Mouse (Mus musculus) gastrocnemius, adult 18-20 months (tissue): ENCODE data around the gene Pik3r5. TPM values are rescaled to one million over a fixed set of nuclear protein-coding genes. Genes with fewer than 3 reads are reported as not detected.

Experiments used
- DNase-seq: peaks from one replicate; pipeline ENCODE4 v3.0.0; 2021; ENCODE audit warnings: low spot score
- total RNA-seq, 2 experiments: library from RNA; stranded (reverse); gene quantifications; 2 replicates each; pipeline ENCODE4 v1.2.3; 2021

Pik3r5 gene
- total RNA-seq, 2 experiments from 2014 or later = 0.23 to 0.88 TPM

DNA sequence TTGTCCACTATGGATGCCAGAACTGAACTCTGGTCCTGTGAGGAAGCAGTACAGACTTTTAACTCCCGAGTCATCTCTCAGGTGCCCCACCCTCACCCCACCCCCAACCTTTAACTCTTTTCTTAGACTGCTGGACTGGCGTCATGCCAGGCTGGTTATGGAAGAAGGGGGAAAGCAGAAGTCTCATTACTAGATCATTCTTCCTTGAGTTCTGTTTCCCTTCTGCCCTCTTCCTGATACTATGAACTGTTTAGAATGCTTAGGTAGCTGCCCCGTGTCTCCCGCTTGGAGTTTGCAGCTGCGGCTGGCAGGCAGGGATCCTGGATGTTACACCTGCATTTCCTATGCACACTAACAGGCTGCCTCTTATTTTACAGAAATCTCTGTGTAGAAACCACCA lies 87.9 kb downstream of the Pik3r5 start:
- no peak for DNase-seq

DNA sequence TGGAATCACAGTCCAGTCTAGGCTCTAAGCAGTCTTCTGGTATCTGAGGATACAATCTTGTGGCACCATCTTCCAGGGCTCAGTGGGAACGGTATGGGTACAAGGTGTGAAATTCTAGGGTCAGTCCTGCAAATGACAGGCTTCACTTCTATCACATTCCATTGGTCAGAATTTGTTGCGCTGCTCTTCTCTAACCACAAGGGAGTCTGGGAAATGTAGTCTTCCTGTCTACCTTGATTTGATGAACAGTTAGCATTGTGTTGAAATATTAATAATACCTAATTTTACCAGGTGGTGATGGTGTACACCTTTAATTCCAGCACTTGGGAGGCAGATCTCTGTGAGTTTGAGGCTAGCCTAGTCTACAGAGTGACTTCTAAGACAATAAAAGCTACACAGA lies 88.5 kb downstream of the Pik3r5 start:
- DNase-seq = no peak

DNA sequence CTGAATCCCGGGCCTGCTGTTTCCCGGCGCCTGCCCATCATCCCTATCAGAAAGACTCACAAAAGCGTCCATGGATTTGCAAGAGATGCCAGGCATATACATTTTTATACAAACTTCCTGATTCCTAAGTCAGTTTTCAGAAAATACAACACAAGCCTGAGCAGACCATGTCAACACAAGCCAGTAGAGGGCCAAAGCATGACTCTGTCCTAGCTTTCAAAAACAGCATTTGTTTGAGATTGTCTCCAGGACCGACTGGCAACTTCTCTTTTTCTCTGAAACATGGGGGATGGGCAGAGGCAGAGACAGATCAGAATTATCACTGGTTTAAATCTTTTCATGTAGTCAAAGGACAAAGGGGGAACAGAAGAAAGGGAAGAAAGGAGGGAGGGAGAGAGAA lies 89.4 kb downstream of the Pik3r5 start:
- DNase-seq = no peak

DNA sequence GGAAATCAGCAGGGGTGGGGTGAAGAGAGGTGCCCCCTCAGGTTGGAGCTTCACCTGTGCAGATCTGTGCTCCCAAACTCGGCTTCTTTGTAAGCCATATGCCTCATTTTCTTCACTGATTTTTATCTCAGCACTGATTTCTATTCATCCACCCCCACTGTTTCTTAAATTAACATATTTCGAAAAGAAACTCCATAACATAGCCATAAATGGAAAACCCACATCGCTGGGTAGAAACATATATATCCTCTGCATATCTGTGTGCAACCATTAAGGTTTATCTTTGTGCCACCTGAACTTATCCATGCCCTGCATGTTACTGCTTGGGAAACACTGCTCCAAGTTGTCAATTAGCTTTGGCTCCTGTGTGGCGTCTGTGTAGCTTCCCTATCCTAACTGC lies 94.5 kb downstream of the Pik3r5 start:
- no peak for DNase-seq

DNA sequence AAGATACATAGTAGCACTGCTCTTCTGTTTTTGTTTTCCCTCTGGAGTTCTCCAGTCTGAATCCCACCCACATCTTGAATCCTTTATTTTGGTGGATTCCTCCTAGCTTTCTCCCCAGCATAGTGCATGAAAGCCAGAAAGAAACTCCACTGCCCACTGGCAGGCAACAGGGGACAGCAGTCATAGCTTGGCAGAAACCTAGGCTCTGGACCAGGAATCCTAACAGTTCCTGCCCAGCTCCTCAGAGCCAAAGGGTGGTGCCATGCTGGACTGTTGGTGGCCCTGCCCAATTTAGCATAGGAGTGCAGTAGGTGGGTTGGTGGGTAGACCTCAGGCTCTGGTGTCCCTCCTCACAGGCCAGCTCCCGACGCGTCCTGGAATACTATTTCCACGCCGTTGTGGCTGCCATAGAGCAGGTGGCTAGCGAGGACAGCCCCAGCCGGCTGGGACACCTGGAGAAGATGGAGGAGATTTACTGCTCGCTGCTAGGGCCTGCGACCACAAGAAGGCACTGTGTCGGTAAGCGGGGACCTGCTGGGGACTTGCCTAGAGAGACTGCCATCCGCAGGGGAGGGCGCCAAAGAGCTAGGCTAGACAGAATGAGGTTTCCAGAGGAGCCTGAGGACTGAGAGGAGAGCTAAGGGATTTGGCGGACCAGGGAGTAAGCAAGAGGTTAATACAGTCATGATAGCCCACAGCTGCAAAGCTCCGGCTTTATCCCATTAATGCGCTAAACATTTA lies 99.3 kb downstream of the Pik3r5 start:
- DNase-seq = peak; percentile 42

DNA sequence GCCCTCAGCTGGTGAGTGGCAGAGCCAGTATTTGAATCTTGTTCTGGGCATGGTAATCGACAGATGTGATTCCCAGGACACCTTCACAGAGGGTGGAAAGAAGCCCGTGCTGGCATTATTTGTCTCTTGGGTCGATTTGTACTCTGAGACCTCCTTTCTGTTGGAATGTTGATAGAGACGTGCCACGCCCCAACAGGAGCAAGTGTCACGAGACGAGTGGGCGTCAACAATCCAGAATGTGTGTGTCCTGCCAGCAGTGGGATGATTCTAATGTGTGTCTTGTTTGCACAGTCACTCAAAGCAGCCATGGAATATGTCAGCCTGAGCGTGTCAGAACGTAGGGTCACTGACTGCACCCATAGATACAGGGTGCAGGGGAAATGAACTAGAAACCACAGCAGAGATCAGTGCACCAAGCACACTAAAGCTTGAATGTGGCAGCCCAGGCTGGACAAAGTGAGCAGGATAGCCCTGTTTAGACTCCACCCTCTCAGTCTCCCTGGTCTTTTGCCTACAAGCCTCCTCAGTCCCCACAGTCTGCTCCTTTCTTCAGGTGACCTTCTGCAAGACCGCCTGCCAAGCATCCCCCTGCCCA lies 100.1 kb downstream of the Pik3r5 start:
- no peak for DNase-seq

DNA sequence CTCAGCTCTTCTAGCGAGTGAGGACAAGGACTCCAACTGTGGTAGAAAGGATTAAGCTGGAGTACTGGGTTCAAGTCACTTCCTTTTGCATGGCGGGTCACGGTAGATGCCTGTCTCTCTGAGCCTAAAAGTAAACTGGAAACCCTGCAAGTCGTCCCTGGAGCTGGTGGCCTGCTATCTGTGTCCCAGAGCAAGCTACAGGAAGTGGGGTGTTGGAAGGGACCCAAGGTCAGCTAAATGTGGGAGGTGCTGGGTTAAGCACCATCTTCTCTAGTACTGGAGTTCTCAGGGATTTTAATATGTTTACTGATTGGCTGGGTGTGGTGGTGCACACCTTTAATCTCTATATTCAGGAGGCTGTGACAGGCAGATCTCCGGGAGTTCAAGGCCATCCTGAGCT lies 100.9 kb downstream of the Pik3r5 start:
- no peak for DNase-seq

DNA sequence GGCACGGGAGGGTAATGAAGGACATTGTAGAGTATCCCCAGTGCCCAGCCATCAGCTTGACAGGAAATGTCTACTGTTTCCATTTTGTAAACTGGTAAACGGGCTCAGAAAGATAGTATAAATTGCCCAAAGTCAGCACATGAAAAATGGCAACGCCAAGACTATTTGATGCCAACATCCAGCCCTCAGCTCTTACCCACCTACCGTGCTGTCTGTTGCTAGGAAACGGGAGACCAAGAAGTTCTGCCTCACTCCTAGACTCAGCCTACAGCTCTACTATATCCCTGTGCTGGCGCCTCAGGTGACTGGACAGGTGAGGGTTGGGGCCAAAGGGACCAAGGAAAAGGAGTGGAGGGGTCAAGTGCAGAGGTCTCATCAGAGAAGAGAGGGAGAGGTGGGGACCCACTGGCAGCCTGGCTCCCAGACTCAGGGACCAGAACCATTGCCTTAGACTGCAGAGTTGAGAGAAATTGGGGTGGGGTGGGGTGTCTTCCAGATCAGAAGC lies 102.1 kb downstream of the Pik3r5 start:
- DNase-seq = no peak

DNA sequence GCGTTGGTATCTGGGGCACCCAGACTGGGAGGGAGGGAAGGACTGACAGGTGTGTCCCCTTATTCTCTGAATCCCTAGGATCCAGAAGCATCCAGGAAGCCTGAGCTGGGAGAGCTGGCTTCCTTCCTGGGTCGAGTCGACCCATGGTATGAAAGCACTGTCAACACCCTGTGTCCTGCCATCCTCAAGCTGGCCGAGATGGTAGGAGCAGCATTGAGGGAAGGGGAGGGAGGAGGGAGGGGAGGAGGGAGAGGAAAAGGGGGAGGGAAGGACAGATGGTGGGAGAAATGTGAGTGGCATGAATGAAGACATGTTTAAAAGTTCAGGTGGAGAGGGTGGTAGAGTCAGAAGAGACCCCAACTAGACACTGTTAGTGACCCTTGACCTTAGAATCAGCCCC lies 104.1 kb downstream of the Pik3r5 start:
- no peak for DNase-seq

DNA sequence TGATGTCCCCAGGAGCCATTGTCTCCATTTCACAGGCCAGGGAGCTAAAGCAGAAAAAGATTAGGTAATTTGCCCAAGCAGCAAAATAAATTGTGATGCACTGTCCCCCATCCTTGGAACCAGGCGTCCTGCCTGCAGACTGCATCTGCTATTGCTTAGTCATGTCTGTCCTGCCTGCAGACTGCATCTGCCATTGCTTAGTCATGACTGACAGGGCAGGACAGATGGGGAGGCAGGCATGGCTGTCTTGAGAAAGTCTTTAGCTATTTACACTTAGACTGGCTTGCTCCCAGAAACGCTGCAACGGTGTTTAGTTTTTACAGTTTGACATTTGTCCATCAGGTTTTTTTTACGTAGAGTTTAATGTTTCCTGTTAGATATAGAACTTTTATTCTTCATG lies 104.5 kb downstream of the Pik3r5 start:
- DNase-seq = no peak

DNA sequence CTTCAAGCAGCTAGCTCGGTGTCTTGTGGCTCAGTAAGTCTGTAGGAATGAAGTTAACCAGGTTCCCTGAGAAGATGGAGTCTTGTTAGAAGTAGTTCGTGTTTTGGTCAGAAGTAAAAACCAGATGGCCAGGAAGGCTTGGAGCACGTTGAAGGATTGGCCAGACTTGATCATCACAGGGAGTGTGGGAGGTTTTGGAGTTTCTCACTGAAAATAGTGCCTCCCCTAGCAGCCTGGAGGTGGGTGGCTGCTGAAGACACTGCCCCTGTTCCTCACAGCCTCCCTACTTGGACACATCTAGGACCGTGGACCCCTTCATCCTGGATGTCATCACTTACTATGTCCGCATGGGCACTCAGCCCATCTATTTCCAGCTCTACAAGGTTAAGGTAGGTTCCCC lies 107.7 kb downstream of the Pik3r5 start:
- no peak for DNase-seq

DNA sequence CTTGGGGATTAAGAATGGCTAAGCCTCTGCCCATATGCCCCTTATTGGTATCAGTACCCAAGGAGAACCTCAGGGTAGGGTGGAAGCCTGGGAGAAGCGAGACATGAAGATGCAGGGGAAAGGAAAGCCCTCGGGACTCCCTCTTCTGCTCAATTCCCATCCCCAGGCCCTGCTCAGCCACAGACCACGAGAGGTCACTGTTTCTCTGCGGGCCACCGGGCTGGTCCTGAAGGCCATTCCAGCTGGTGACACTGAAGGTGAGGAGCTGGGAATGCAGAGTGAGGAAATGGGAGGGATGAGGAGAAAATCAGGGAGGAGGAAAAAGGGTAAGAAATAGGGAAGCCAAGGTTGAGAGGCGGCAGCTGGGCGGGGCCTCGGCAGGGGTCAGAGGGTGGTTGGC lies 112.6 kb downstream of the Pik3r5 start:
- no peak for DNase-seq

DNA sequence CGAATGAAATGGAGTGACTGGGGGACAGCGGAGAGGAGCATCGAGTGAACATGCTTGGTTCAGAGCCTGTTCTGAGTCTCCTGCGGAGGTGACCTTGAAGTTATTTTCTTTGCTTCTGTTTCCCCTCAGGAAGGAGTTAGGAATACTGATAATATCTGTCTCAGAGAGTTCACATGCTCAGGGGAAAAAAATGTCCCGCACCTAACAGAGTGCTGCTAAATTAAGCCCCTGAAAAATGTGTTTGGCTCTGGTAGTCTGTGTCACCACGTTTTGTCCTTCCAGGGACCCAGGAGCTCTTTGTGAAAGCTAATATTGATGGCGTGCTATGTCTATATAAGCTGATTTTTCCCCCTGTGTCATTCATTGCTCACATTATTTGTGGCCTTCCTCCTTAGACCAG lies 113.3 kb downstream of the Pik3r5 start:
- DNase-seq = no peak

DNA sequence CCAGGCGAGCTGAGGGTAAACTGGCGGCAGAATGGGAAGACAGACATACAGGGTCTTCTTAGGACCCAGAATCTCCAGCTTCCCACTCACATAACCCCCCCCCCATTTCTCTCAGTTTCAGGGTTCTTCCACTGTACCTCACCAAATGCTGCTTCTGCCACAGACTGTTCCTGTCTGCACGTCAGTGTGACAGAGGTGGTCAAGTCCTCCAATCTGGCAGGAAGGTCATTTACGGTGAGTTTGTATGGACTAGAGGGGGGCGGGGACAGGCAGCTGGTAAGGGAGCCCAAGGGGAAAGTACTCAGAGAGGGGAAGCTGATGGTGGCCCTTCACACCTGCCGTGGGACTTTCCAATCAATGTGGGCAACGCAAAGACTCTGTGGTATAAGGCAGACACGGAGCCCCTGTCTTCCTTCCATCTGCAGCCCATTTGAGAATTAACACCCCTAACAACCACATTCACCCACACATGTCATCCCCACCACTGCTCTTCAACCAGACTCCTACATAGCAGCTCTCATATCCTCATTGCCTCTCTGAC lies 113.8 kb downstream of the Pik3r5 start:
- no peak for DNase-seq

Other genes starting within 250 kb of the Pik3r5 start
- 1 to 10 TPM; 3.4 to 7.0 TPM for gene Ntn1, start 31.3 kb upstream of the Pik3r5 start, total RNA-seq
- 1 to 10 TPM in 1 of 2 experiments, under 1 TPM in 1; 0.82 to 1.2 TPM for gene Pik3r6, start 70.9 kb downstream of the Pik3r5 start, total RNA-seq
- not detected for gene Mfsd6l, start 124.1 kb downstream of the Pik3r5 start, total RNA-seq
- not detected for gene Ccdc42, start 154.9 kb downstream of the Pik3r5 start, total RNA-seq